Mouse (Mus musculus) heart, postnatal 0 days (tissue): ENCODE results near the gene Pi16.

Source experiments
- CTCF ChIP-seq: IDR thresholded peaks from 2 replicates; pipeline ENCODE4 v1.5.1; 2016; ENCODE audit warnings: antibody characterized with exemption, control low read depth, low read depth
- EP300 ChIP-seq: IDR thresholded peaks from 2 replicates; pipeline ENCODE4 v1.6.1; 2016; ENCODE audit warnings: antibody characterized with exemption, low read depth

DNA sequence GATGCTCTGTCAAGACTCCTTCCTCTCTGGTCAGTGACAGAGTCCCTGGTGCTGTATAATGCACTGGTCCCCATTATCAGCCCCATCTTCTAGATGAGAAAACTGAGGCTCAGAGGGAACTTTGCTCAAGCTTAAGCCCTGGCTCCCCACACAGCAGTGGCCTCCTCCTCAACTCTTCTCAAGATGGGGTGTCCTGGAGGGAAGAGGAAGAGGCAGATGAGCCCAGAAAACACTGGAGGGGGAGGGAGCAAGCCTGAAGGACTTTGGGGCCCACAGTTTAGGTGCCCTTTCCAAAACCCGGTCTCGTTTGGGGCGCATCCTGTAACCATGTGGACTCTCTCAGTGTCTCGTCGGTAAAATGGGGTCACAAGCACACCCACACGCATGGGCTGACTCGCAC lies 2.0 kb downstream of the Pi16 start:
- TF ChIP-seq CTCF (no peak), EP300 (no peak)
